Mouse (Mus musculus) bone marrow macrophage, adult 2 months (primary cell): ENCODE results near the gene Pgp.

ENCODE experiments used
- CTCF ChIP-seq: IDR thresholded peaks from 2 replicates; pipeline ENCODE4 v1.5.1; 2012; ENCODE audit warnings: low read depth, mild to moderate bottlenecking, low read length, moderate library complexity
- POLR2A ChIP-seq: IDR thresholded peaks from 2 replicates; pipeline ENCODE4 v1.6.1; 2012; ENCODE audit warnings: mild to moderate bottlenecking, low read depth, low read length, borderline replicate concordance

DNA sequence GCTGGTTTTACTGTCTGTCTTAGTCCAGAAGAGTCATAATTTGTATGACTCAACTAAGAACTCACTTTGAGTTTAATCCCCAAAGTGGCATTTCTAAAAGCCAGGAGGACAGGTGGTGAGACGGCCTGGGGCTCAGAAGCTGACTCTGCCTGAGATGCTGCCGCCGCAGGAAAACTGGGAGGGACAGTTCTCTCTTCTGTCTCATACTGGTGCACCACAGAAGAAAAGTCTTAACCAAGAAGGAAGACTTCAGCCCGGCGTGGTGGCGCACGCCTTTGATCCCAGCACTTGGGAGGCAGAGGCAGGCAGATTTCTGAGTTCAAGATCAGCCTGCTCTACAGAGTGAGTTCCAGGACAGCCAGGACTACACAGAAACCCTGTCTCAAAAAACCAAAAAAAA, 44.3 kb upstream of the Pgp start:
- TF ChIP-seq CTCF (no peak), POLR2A (no peak)
